Mouse (Mus musculus): ENCODE measurements at regions not wholly inside any gene's neighbourhood (a gene's known extent, or its start where the extent isn't known, plus 50 kb on each side); places are given as distances from the start of the nearest gene placed in this dataset.
A peak's percentile ranks its signal among the peaks of the same experiment; 100 is the strongest.
"Not testable (repeated sequence)": the region's sequence is repeated elsewhere in the genome, so short reads cannot be mapped to it uniquely, and the experiment has no call there.

DNA sequence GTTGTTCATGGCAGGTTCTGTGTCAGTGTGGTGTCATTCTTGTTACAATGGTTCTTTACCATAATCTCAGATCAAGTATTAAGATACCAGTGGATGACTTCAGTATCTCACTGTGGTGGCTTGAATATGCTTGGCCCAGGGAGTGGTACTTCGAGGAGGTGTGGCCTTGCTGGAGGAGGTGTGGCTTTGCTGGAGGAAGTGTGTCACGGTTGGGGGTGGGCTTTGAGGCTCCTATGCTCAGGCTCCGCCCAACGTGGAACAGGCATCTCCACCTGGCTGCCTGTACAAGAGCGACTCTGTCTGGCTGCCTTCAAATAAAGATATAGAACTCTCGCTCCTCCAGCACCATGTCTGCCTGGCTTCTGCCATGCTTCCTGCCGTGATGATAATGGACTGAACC, 63.6 kb downstream of the Cd2 start:
- DNase-seq (ENCODE audit: low read depth, low spot score), result no peak

DNA sequence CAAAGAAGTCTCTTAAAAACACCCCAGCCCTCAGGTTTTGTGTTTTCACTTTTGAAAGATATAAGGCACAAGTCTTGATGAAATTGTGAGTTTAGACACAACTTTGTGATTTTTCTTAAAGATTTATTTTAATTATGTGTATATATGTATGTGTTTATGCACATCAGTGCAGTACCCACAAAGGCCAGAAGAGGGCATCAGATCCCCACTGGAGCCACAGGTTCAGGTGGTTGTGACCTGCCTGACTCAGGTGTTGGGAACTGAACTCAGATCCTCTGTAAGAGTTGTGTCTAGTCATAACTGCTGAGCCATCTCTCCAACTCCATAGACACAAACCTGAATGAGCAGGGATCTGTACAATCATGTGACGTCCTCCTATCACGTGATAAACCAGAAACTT, 67.8 kb downstream of the Cd2 start:
- DNase-seq (ENCODE audit: low read depth, low spot score), result no peak

DNA sequence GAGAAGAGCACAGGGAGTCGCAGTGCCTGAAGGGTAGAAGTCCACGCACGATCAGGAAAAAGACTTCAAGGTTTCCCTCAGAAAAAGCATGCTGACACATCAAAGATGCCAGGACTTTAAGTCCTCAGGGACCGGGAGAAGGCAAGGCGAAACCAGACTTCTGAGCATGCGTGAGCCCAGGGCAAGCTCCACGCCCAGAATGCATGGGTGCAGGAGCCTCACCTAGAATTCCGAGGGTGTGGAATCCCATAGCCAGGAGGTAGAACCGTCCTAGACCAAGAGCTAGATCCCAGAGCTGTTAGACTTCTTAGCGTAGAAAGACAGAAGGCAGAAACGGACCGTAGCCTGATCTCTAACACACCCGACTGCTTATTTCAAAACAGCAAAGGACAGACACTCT, 71.0 kb downstream of the Cd2 start:
- no peak for DNase-seq (ENCODE audit: low read depth, low spot score)

DNA sequence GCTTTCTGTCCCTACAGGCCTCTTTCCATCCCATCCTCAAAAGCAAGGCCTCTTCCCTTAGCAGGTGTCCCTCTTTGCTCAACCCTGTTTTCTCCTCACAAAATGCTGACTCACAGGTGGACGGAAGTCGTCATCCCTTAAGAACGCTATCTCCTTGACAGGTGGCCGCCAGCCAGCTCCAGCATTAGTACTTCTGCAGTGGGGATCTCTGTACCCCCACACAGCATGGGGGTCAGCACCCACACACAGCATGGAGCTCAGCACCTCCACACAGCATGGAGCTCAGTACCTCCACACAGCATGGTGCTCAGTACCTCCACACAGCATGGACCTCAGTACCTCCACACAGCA, 74.6 kb downstream of the Cd2 start:
- no peak for DNase-seq (ENCODE audit: low read depth, low spot score)

DNA sequence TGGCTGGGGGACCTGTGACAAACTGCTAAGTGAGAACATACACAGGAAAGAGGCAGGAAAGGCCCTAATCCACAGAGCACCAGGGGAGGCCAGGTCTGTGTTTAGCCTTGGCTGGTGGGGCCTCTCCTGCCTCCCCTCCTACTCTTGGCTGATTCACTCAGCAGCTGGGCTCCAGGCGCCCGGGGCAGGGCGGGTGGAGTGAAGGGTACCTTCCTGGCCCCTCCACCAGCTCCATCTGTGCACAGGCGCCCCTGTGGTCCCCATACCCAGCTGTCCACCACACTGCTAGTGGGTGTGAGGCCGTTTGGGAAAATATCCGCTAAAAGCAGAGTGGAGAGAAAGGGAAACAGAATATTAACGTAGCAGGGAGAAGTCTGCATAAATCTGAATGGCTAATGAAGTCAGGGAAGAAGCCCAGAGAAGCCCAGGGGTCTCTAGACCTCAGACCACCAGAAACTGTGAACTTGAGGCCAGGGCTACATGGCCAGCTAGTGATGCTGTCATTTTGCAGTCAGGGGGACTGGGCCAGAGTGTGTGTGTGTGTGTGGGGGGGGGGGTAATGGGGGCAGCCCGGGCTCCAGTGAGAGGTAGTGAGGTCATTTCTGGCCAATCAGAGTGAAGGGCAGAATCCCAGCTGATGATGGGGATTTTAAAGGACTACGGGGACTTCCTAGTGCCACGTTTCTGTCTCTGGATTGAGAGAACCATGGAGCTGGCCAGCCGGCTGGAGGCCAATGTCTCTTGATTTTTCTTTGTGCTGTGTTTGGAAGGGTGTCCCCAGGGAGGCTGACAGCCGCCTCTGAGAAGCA, 75.1 kb downstream of the Cd2 start:
- no peak for DNase-seq (ENCODE audit: low read depth, low spot score)

DNA sequence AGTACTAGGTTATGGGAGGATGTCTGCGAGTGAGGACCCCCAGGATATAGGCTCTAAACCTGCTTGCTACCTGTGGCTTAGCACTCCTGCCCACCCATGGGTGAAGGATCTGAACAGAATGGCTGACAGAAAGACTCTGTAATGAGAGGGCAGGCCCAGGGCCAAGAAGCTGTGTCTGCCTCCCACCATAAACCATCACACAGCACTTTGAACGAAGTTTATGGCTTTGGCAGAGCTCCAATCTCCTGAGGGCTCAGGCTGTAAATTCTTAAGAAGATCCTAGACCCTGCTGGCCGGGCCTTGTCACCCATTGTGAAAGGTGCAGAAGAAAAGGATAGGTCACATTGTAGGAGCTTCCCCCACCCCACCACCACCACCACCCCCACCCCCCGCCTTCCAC, 75.8 kb downstream of the Cd2 start:
- no peak for DNase-seq (ENCODE audit: low read depth, low spot score)

DNA sequence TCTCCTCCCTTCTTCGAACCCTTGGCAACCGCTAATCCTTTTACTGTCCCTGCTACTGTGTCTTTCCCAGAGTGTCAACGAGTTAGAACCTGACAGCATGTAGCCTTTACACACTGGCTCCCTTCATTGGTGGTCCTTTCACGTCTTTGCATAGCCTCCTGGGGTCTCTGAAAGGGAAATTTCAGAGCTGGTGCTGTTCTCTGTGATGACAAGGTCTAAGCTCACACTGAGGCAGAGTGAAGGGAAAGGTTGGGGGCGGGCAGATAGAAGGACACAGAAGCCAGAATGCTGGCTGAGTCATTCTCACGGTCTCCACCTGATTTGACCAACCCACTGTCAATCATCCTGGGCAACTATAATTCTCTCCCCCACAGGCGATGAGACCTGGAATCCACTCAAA, 78.2 kb downstream of the Cd2 start:
- no peak for DNase-seq (ENCODE audit: low read depth, low spot score)

DNA sequence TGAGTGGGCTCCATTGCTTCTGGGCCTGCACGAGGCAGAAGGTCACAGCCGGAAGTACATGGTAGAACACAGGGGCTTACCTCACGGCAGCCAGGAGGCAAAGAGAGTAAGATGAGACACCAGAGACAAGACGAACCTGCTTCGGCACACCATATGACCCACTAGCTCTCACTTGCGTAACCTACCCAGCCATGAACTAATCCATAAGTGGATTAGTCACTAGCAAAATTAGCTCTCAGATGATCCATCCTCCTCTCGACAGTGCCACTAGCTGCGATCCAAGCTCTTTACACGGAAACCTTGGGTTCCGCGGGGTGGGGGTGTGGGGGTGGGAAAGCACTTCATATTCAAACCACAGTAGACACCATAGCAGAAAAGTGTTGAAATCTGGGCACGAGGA, 79.0 kb downstream of the Cd2 start:
- peak; percentile 53 for DNase-seq (ENCODE audit: low read depth, low spot score)

DNA sequence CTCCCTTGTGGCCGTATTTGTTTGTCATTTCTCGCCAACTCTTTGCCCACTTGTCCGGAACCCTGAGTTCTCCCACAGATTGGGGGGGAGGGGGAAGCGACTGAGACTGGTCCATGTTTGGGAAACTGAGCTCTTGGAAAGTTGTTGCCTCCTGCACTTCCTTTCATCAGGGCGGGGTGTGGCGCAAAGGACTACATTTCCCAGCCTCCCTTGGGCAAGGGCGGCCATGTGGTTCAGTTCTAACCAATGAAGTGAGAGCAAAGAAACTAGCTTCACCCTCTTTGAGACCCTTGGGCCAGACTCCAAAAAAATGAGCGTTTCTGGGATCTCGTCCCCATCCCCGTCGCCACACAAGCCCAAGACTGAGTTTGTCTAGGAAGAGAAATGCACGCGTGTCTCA, 81.6 kb downstream of the Cd2 start:
- DNase-seq (ENCODE audit: low read depth, low spot score), result not testable (repeated sequence)

DNA sequence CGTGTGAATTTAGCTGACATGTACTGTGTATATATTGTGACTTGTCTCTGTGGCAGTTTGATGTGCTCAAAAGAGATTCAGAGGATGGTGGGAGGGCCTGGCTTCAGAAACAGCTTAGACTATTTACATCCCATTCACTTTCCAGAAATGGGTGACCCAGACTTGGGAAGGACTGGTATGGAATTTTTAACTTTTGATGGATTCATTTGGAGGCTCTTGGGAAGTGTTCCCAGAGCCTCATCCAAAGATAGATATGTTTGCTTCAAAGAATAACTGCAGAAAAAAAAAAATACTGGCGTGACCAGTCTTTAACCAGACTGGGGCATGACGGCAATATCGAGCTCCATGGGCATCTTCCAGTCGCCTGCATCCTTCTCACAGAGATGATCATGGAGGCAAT, 84.6 kb upstream of the Ptgfrn start:
- no peak for DNase-seq (ENCODE audit: low read depth, low spot score)

DNA sequence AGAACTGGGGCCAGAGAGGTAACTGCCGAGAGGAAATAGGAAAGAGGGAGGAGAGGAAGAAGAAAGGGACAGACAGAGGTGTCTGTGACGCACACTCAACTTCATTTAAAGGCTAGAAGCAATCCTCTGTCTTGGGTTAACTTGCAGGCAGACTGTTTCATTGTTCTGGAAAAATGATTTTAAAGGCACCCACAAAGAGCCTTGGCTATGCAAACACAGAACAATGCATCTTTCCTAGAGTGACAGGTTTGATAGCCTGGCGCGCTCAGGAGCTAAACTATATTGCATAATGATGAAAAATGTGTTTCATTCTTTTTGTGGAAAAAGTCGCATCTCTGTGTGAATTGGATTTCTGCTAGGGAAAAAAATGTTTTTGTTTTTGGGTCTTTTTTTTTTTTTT, 84.2 kb upstream of the Ptgfrn start:
- DNase-seq (ENCODE audit: low read depth, low spot score), result no peak

DNA sequence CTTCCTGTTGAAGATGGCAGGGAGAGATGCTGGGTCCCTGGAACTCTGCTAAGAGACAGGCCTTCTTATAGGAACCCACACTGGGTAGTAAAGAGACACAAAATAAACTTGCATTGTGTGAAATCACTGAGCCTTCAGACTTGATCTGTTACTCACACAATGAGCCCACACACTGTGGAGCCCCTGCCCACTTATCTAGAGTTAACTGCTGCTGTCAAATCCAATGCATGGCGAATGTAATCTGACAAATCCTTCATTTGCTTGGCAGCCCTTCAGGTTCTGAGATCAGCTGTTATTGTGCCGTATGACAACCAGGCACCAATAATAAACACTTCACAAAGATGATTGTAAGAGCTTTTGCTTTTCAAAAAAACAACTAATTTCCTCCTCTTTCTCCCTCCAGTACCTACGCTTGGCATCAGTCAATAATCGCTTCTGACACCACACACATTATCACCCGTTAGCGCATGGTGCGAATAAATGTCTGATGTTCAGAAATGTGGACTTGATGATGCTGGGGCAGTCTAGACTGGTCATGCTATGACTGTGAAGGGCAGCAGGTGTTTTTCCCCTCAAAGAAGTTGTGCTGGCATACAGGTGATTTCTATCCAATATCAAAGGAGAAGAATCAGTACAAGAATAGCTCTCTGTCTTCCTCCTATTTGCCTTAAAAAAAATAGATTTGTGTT, 81.4 kb upstream of the Ptgfrn start:
- DNase-seq (ENCODE audit: low read depth, low spot score), result no peak

DNA sequence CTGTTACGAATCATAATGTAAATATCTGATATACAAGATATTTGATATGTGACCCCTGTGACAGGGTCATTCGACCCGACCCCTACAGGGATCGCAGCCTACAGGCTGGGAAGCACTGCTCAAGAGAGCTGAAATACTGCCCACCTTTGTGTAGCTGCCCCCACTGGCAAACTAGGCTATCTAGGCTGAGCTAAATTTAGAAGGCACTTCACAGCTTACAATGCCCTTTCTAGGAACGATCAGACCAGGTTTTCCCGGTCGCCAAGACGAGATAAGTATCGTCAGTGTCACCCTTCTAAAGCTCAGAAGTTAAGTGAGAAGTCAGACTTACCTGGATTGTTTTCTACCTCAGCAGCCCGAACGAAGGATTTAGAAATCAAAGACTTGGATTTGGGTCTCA, 71.9 kb upstream of the Ptgfrn start:
- DNase-seq (ENCODE audit: low read depth, low spot score), result no peak

DNA sequence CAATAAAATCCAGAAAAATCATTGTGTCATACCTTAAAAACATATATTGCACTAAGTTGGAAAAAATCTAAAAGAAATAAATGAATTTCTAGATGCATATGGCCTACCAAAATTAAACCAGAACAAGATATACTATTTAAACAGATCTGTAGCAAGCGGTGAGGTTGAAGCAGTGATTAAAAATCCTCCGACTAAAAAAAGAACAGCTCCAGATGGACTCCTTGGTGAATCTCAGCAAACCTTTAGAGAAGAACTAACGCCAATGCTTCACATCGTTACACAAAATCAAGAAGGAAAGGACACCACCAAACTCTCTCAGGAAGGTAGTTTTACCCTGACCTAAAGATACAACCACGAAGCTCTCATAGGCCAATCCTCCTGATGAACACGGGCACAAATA, 63.9 kb upstream of the Ptgfrn start:
- DNase-seq (ENCODE audit: low read depth, low spot score), result no peak

DNA sequence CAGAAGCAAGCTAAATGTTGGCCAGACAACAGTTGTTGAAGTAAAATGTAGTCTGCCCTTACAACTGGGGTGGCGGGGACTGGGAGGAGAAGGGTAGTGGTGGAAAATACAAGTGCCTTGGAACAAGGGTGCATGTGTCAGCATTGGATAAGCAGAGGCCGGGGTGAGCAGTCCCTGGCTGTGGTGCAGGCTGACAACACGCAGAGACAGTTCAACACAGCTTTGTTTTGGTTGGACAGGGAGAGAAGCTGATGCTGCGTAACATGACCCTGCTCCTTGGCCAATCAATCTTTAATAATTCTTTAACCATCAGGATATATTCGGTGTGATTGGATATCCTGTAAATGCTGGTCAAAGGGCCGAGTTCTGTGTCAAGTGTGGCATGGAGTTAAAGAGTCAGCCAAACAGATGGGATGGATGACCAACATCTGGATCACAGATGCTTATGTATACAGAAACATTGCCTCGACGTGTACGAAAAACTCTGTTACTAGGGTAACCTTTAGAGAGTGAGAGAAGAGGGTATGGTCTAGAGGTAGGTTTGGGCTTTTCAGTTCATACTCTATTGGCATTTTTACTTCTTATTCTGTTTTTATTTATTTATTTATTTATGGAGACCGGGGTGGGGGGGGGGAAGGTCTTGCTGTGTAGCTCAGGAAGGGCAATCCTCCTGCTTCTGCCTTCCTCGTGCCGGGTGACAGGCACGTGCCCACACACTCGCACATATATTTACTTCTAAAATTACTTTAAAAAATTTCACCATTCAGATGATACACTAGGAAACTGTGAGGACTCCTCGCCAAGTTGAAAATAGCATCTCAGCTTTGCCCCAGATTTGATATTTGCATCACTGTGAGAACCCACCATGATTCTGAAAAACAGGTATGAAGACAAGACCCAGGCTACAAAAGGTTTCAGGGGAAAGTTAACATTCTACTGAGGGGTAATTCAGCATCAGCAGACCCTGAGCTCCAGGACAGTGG, 60.2 kb upstream of the Ptgfrn start:
- no peak for DNase-seq (ENCODE audit: low read depth, low spot score)

DNA sequence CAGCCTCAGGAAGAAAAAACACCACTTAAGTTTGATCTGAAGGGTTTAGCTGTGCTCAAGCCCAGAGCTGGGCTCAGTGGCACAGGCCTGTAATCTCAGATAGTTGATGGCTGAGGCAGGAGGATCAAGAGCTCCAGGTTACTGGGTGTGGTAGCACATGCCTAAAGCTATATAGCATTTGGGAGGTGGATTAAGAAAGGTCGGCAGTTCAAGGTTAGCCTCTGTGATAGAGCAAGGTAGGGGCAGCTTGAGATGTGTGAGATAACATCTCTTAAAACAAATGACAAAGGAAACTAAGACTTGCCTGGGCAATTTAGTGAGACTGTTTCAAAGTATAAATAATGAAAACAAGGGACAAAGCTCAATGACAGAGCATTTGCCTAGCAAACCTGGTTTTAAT, 56.9 kb upstream of the Ptgfrn start:
- DNase-seq (ENCODE audit: low read depth, low spot score), result no peak

DNA sequence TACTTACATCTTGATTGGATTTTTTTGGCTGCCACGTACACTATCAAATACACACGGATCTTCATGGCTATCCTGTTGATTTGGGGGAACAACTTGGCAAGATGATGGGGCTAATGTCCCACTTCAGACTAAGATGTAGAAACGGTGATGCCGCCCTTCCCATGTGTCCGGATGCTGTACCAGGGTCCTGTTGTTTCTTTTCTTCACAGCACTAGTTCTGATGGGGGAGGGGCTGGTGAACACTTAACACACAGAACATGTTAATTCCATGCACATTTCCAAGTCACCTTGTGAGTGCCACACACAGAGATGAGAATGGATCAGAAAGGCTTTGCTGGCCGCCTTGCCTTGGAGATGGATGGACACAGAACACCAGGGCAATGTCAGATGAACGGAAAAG, 56.5 kb upstream of the Ptgfrn start:
- DNase-seq (ENCODE audit: low read depth, low spot score), result no peak

DNA sequence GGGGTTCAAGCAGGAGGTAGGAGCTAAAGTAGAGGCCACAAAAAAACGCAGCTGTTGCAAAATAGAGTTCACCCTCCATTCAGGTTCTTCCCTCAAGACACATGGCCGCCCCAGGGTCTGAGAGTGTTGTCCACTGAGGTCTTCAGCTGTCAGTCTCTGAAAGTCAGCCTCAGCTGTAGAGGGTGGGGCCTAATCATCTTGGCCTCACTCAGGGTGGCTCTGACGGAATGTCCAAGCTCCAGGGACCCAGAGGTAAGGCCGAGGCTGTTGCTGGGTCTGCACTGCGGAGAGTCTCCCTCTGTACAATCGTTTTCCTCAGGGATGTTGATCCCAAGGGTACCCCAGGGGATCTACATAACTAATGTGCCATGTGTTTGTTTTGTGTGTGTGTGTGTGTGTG, 55.2 kb upstream of the Ptgfrn start:
- DNase-seq (ENCODE audit: low read depth, low spot score), result no peak

DNA sequence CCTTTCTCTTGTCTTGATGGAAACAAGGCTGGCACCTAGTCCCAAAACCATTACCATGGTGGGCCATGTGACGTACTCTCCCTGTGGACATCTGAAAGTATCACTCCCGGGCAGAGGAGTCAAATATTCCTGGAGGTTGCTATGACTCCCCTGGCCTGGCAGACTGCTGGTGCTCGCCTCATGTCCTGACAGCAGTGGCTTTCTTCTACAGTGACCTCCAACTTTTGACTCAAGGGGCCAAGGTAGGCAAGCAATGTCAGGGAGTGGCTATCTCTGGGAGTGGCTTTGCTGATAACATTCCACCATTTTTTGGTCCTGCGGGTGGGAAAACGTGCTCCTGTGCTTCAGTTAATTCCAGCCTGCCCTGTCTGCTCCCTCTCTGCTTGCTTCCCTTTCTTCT, 54.7 kb upstream of the Ptgfrn start:
- no peak for DNase-seq (ENCODE audit: low read depth, low spot score)

DNA sequence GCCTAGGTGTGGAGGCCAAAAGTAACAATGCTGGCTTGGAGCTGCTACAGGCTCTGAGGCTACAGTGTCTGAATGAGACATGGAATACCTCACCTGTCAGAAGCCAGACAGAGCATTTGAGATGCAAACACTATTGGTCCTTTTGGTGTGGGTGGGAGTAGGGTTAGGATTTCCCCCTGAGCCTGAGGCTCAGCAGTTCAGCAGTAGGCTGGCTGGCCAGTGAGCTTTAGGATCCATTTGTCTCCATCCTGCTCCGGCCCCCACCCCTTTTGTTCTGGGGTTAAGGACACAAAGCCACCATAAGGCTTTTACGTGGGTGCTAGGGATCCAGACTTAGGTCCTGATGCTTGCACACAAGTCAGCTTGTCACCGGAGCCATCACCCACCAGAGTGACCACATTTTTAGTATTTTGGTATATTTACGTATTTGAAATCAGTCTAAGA, 53.9 kb upstream of the Ptgfrn start:
- no peak for DNase-seq (ENCODE audit: low read depth, low spot score)

DNA sequence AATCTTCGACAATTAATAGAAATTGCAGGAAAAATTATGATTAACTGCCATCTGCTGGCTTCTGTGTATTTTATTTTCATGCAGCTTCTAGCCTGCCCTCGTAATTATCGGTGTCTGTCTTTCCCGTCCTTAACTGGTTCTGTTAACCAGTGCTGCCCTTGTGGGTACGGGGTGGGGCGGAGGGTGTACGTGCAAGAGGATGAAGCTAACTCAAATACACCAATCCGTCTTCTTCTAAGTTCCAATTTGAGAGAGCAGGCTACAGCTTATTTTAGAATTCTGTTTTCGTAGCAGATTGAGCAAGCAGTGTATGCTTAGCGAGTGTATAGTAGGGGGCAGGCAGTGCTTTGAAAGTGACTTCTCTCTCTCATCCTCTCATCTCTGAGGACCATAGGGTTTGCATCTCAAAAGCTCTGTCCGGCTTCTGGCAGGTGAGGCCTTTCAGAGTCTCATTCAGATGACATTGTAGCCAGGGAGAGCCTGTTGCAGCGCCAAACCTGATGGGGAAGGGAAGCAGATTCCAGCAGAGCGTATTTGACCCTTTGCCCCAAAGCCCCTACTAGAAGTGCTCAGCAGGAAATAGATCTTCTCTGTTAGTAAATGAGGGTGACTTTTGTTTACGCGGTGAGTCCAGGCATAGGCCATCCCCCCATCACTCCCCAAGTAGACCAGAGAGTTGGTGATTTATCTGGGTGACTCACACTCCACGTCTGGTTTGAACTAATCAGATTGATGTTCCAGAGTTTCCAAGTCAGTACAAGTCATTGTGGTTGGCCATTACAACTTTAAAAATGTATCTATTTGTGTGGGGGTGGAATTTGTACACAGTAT, 53.3 kb upstream of the Ptgfrn start:
- no peak for DNase-seq (ENCODE audit: low read depth, low spot score)

Measured in retina, adult 2 months (tissue).